Mouse (Mus musculus): ENCODE measurements at regions not wholly inside any gene's neighbourhood (a gene's known extent, or its start where the extent isn't known, plus 50 kb on each side); places are given as distances from the start of the nearest gene placed in this dataset.
"Not testable (repeated sequence)": the region's sequence is repeated elsewhere in the genome, so short reads cannot be mapped to it uniquely, and the experiment has no call there.

DNA sequence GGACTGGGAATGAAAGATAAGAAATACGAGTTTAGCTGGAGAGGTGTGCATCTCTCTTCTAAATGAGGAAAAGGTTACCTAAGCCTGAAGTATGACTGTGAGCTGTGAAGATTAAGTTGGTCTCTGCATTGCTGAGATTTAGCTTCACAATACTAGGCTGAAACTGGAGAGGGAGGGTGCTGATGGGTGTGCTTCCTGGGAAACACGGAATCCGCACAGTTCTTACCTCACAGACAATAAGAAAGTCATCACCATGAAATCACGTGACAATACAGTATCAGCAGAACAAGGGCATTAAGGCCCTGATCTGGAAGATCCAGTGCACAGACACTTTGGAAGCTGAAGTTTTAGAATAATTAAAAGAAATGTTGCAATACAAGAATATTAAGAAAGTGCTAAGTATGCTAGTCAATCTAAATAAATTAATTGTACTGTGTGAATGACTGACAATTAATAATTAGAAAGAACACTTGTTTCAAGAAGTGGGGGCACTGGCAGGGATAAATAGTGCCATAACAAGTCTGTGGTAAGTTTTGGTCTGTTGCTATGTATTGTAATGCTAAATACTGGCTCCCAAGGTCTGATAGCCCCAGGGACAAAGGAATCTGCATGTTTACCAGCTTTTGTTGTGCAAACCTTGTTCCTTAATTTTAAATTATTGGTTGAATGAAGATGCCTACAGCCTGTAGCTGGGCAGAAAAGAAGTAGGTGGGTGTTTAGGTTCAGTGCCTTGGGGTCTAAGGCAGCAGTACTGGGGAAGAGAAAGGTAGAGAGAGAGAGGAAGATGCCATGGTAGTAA, 66.0 kb upstream of the Thsd7a start:
- no peaks in the 10 kb centered on the region for H3K36me3 ChIP-seq (ENCODE audit: control insufficient read depth, insufficient read depth, low read length)
- DNase-seq (ENCODE audit: low spot score) (no peak), ATAC-seq (replicated peaks; ENCODE audit: low FRiP score) (no peak)
- no peak overlapping the region for H3K4me2 ChIP-seq
- no peak overlapping the region for H3K27ac ChIP-seq (ENCODE audit: low read depth, low read length)
- H3K9me3 ChIP-seq (ENCODE audit: control insufficient read depth, low read length), result no peaks in the 10 kb centered on the region
- 74% methylated on average over 4 of the region's 4 CpGs for WGBS
- H3K4me1 ChIP-seq (replicated peaks; ENCODE audit: control insufficient read depth, insufficient read depth, low read length), result no peaks in the 10 kb centered on the region
- H3K4me3 ChIP-seq (ENCODE audit: low read depth, low read length), result no peak overlapping the region
- H3K27me3 ChIP-seq (replicated peaks; ENCODE audit: control insufficient read depth, insufficient read depth, low read length), result no peaks in the 10 kb centered on the region
- H3K9ac ChIP-seq (ENCODE audit: low read depth, low read length), result no peak overlapping the region

DNA sequence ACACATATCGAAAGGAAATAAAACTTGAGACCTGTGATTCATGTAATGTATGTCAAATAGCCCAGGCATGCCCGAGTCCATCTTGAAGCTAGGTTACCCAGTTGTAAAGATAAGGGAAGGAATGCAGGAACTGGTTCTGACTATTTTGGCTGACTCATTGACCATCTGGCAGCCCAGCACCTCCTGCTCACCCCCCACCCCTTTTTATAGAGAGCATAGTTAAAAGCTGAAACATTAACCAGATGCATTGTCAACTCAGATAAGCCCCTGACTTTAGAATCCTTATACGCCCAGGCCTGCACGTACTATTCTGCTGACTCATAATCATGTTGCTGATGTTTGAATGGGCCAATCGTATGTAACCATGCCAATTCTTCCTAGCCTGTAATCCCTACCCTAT, 64.6 kb upstream of the Thsd7a start:
- H3K9ac ChIP-seq (ENCODE audit: low read depth, low read length); DNase-seq (ENCODE audit: low spot score); H3K4me3 ChIP-seq (ENCODE audit: low read depth, low read length); H3K4me2 ChIP-seq; H3K27ac ChIP-seq (ENCODE audit: low read depth, low read length); H3K27me3 ChIP-seq (replicated peaks; ENCODE audit: control insufficient read depth, insufficient read depth, low read length); H3K4me1 ChIP-seq (replicated peaks; ENCODE audit: control insufficient read depth, insufficient read depth, low read length); H3K36me3 ChIP-seq (ENCODE audit: control insufficient read depth, insufficient read depth, low read length); H3K9me3 ChIP-seq (ENCODE audit: control insufficient read depth, low read length): not testable (repeated sequence)
- WGBS, result 46% methylated on average over 5 of the region's 5 CpGs
- peak; percentile 68; the same call in 1 of the 2 replicates for ATAC-seq (replicated peaks; ENCODE audit: low FRiP score)

DNA sequence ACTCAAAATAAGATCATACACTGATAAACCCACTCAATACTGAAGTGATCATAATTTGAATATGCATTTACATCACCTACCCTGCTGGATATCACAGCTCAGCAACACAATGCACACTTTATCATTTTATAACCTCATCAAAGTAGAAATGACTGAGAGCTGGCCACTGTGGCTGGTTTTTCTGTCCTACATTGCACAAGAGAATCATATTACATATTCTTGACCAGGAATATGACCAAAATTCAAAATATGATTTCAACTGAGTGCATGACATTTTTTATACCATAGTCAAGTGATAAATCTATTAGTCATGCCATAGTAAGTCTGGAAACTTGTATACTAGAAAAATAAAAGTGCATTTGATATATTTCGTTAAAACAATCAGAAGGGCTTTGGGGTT, 63.3 kb upstream of the Thsd7a start:
- 89% methylated on average over 1 of the region's 1 CpGs for whole genome bisulfite sequencing
- H3K27me3 ChIP-seq (replicated peaks; ENCODE audit: control insufficient read depth, insufficient read depth, low read length), result no peaks in the 10 kb centered on the region
- no peaks in the 10 kb centered on the region for H3K36me3 ChIP-seq (ENCODE audit: control insufficient read depth, insufficient read depth, low read length)
- no peak for DNase-seq (ENCODE audit: low spot score)
- H3K27ac ChIP-seq (ENCODE audit: low read depth, low read length), result no peak overlapping the region
- no peak overlapping the region for H3K4me2 ChIP-seq
- no peaks in the 10 kb centered on the region for H3K4me1 ChIP-seq (replicated peaks; ENCODE audit: control insufficient read depth, insufficient read depth, low read length)
- H3K9me3 ChIP-seq (ENCODE audit: control insufficient read depth, low read length), result no peaks in the 10 kb centered on the region
- no peak for ATAC-seq (replicated peaks; ENCODE audit: low FRiP score)
- no peak overlapping the region for H3K9ac ChIP-seq (ENCODE audit: low read depth, low read length)
- no peak overlapping the region for H3K4me3 ChIP-seq (ENCODE audit: low read depth, low read length)

DNA sequence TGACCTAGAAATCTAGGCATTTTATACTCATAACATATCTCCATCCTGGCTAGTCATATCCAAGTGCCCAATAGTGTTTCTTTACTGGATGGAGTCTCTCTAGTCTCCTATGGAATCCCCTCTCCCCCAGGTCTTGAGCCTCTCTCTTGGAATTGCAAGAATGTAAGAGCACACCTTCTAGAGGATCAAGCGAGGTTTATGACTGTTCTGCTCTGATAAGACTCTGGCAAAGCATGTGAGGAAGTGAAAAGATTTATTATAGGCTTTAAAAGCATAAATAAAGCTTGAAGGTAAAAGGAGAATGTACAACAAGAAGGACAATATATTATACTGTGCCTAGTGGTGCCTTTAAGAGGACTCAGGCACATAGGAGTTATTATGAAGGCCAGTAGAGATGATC, 62.8 kb upstream of the Thsd7a start:
- no peak for DNase-seq (ENCODE audit: low spot score)
- Histone ChIP-seq H3K4me3 (ENCODE audit: low read depth, low read length) (no peak overlapping the region), H3K36me3 (ENCODE audit: control insufficient read depth, insufficient read depth, low read length) (no peaks in the 10 kb centered on the region), H3K9ac (ENCODE audit: low read depth, low read length) (no peak overlapping the region), H3K4me1 (replicated peaks; ENCODE audit: control insufficient read depth, insufficient read depth, low read length) (no peaks in the 10 kb centered on the region), H3K4me2 (no peak overlapping the region), H3K27ac (ENCODE audit: low read depth, low read length) (no peak overlapping the region), H3K9me3 (ENCODE audit: control insufficient read depth, low read length) (no peaks in the 10 kb centered on the region), H3K27me3 (replicated peaks; ENCODE audit: control insufficient read depth, insufficient read depth, low read length) (no peaks in the 10 kb centered on the region)
- 50% methylated on average over 1 of the region's 1 CpGs for WGBS
- no peak for ATAC-seq (replicated peaks; ENCODE audit: low FRiP score)

DNA sequence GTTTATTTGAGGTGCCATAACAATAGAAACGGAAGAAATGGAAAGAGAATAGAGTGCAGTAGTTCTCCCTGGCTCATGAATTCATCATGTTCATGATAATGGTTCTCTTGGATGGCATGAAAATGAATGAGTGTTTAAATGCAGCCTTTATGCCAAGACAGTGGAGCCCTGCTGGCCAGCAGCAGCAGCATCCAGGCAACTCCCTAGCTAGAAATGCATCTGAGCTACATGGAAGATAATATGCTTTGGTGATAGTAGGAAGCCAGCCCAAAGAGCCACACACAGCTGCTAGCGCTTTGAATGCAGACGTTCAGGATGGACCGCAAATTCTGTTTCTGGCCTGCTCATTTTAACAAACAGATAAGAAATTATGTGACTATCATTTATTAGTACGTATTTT, 60.4 kb upstream of the Thsd7a start:
- H3K4me2 ChIP-seq, result no peak overlapping the region
- H3K9ac ChIP-seq (ENCODE audit: low read depth, low read length), result no peak overlapping the region
- H3K27me3 ChIP-seq (replicated peaks; ENCODE audit: control insufficient read depth, insufficient read depth, low read length), result no peaks in the 10 kb centered on the region
- ATAC-seq (replicated peaks; ENCODE audit: low FRiP score), result no peak
- H3K36me3 ChIP-seq (ENCODE audit: control insufficient read depth, insufficient read depth, low read length), result no peaks in the 10 kb centered on the region
- 83% methylated on average over 5 of the region's 5 CpGs for WGBS
- no peak for DNase-seq (ENCODE audit: low spot score)
- no peak overlapping the region for H3K4me3 ChIP-seq (ENCODE audit: low read depth, low read length)
- H3K9me3 ChIP-seq (ENCODE audit: control insufficient read depth, low read length), result no peaks in the 10 kb centered on the region
- no peaks in the 10 kb centered on the region for H3K4me1 ChIP-seq (replicated peaks; ENCODE audit: control insufficient read depth, insufficient read depth, low read length)
- H3K27ac ChIP-seq (ENCODE audit: low read depth, low read length), result no peak overlapping the region
